Mouse (Mus musculus) adrenal gland, adult 8-10 months (tissue): ENCODE data around the gene BC037034. TPM values are rescaled to one million over a fixed set of nuclear protein-coding genes. Genes with fewer than 3 reads are reported as not detected.
A peak's percentile ranks its signal among the peaks of the same experiment; 100 is the strongest.

Experiments
- DNase-seq: peaks from one replicate; pipeline ENCODE4 v3.0.0; 2022
- total RNA-seq, 4 experiments: library from RNA; stranded (reverse); gene quantifications; 2 replicates each; pipeline ENCODE4 v1.2.4; 2022

BC037034 gene
- 10 to 100 TPM; 22.7 to 48.4 (median 37.4) TPM for total RNA-seq

DNA sequence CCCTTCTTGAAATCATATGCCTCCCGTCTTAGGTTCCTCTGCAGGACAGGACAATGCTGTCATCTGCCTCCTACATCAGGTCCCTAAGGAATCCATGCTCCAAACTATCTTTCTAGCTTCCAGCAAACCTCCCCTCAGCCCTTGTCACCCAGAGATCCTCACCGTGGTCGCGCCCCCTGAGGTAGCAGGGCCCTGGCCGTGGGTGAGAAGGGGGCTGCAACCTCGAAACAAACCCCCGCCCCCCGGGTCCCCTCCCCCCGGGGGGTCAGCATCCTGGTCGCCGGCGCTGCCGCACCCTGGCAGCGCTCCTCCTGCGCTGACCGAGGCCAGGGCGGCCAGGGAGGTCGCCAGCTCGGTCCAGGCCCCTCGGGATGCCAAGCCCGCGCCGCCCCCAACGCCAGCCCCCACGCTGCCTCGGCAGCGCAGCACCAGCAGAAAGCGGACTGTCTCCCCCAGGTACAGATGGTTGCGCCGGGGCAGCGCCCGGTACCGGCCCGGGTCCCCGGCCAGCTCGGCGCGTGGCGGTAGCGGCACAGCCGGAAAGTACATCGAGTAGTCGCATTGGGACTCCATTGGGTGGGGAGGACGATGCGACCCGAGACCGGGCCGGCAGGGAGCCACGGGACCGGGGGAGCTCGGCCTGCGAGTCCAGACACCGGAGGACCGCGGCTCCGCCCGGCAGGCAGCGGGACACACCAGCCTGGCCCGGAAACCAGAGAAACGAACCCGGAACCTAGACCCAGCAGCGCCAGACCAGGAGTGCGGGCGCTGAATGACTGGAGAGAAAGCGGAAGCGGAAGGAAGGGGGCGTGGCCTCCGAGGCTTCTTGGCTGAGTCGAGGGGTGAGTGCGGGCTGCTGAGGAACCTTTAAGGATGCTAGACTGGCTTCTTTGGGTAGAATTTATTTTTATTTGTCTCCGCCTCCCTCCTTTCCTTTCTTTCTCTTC is at the start of gene BC037034:
BC037034 (minus strand) TSS at position 774 of the 947 bp plus-strand sequence.
- DNase-seq, result peak; percentile 89

DNA sequence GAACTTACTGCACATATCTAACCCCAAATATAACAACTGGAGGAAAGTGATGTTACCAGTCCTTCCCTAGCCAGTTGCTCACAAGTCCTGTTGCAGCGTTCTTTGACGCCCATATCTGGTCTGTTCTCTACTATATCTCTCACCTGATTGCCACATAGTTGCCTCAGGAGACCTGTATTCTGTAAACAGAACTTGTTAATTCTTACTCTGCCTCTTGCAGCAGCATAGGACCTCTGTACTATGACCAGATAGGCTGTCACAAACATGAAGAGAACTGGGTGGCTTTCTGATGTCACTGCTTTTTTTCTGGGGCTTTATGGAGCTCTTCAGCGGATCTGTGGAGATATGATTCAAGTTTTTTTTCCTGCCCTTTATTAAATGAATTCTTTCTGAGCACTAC is 49.0 kb upstream of the BC037034 start:
- no peak for DNase-seq

GRCm38 (mm10) chr5:138299613-138300012 is 35.8 kb upstream of the BC037034 start:
- no peak for DNase-seq

DNA sequence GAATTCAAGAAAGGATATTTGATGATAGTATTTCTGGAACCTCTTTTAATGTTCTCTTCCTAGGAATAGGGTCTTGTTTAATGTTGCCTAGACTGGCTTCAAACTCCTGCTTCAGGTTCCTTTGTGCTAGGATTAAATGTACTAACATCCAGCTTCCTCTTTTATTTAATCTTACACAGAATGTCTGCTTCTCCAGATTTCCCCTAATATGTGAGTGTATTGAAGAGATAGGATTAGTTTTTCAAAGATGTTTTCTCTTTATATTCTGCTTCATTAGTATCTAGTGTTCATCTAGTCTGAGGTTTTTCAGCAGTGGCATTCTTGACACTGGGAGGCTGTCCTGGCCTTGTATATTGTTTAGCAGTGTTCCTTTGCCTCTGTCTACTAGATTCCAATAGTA is 30.3 kb upstream of the BC037034 start:
- no peak for DNase-seq

- DNase-seq, result no peak
These were observed 27.8 kb upstream of the BC037034 start for GRCm38 (mm10) chr5:138291638-138292037.

DNA sequence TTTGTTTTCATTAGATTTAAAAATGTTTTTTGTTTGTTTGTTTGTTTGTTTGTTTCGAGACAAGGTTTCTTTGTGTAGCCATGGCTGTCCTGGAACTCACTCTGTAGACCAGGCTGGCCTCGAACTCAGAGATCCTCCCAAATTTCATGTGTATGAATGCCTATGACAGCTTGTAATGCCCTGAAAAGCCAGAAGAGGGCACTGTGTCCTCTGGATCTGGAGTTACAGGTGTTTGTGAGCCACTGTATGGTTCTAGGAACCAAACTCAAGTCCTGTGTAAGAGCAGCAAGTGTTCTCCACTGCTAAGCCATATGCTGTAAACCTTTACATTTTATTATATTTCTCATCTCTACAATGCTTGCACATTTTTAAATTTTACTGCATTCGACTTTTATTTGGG is 24.0 kb upstream of the BC037034 start:
- DNase-seq, result no peak

DNA sequence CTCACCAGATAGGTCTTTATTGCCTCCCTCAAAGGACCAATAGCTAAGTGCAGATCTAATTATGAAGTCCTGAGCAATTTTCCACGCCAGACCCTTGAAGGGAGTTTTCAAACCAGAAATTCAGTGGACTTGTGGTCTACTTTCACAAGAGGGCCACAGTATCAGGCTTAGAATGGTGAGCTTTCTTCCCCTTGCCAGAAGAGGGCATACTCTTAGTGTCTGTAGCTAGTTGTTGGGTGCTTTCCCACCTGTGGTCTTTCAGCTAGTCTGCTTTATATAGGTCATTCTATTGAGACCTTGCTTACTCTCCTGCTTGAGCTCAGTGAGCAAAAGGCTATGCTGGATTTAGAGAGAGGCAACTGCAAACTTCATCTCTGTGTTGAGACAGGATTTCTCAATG is 19.7 kb upstream of the BC037034 start:
- no peak for DNase-seq

DNA sequence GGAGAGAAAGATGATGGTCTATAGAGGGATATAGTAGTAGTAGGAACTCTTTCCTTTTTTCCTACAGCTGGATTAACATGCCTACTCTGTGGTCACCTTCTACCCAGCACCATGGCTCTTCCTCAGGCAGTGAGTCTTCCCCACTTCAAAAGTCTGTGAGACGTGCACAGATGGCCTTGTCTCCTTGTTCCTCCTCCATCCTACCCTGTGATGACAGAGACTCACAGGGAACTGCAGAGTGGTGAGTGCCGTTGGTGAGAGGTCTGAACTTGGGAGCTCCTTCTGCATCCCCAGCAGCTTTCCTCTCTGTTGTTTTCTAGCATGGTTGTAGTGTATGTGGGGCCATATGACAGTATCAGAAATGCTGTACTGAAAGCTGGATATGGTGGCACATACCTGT is 18.0 kb upstream of the BC037034 start:
- DNase-seq, result no peak

DNA sequence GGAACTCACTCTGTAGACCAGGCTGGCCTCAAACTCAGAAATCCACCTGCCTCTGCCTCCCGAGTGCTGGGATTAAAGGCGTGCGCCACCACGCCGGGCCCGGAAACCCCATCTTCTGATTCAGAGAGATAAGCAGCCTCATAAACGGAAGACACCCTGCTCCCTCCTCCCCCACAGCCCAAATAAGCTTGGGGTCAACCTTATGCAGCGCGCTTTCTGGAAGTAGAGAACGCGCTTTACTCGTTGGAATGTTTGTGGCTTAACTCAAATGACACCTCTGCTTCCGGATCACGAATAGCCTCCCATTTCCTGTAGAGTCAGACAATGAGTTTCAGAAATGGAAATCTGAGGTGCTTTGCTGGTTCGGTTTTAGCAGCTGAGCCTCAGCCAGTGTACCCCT is 17.0 kb upstream of the BC037034 start:
- no peak for DNase-seq

GRCm38 (mm10) chr5:138280425-138280768 is 16.6 kb upstream of the BC037034 start:
- DNase-seq, result no peak

DNA sequence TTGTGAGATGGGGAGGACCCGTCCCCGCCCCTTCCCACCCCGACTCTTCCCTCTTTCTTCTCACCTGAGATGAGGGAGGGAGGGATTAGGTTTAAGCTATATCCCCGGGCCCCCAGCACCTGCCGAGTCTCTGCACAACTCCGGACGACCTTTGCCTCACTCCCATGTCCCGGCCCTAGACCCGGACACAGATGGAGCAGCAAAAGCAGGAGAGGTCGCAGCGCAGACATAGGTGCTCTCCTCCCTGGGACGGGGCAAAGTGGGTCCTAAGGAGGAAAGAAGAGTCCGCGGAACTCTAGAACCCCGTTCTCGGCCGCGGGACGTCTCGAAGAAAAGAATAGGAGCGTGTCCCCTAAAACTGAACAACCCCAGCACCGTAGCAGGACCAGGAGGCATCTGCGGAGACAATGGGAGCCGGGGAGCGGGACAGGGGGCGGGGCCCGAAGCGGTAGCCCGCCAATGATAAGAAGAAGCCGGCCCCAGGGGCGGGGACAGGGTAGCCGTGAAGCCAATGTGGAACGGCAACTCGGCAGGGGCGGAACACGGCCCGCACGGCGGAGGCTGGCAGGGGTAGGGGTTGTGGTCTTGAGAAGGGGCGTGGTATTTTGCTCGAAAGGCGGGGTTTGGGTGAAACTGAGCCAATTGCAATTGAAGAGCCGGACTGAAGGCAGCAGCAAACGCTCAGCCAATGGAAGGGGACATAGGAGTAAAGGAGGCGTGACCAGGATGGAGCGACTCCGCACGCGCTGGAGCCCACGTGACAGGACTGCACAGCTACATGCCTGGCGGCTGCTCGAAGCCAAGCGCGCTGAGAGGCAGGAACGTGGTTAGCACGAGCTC is 16.0 kb upstream of the BC037034 start, which contains the start of the genes Gm43720, Gpc2 and Stag3:
Gm43720 (minus strand) TSS at position 374 of the 840 bp plus-strand sequence.
Gpc2 (minus strand) TSS at position 421 of the 840 bp plus-strand sequence.
Stag3 (plus strand) TSS at position 656 of the 840 bp plus-strand sequence.
- DNase-seq, result peak; percentile 78

GRCm38 (mm10) chr5:138277994-138278393 is 14.2 kb upstream of the BC037034 start:
- DNase-seq, result no peak

DNA sequence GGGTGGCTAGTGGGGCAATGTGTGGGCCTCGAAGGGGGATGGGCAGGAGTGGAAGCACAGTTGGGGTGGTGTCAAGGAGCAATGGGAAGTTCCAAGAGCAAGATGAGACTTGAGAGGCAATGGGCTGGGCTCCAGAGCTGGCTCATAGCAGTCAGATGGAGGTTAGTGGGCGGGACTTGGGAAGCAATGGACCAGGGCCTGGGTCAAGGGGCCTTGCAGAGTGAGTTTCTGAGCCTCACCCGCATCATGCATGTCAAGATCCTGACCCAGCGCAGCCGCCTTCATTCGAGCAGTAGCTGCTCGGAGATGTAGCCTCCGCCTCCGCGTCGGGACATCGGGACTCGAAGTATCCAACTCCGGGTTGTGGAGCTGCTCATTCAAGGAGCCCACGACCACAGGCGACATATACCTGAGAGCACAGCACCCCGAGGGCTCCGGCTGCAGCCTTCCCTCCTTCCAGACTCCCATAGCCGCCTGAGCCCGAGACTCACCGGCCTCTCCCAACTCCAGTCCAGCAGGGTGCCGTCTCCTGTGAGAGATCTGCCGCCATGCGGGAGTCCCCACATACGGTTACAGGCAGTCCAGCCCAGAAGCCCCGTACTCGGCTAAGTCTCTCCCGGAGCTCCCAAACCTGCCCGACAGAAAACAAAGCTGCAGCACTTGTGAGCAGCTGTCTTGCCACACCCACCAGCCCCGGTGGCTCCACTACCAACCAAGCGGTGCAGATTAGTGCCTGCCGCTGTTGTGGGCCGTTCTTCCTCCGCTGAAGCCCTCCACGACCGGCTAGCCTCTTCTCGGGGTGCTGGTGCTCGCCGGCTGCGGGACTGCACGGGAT is 11.6 kb upstream of the BC037034 start:
- DNase-seq, result no peak

GRCm38 (mm10) chr5:138274186-138274585 is 10.4 kb upstream of the BC037034 start:
- no peak for DNase-seq

DNA sequence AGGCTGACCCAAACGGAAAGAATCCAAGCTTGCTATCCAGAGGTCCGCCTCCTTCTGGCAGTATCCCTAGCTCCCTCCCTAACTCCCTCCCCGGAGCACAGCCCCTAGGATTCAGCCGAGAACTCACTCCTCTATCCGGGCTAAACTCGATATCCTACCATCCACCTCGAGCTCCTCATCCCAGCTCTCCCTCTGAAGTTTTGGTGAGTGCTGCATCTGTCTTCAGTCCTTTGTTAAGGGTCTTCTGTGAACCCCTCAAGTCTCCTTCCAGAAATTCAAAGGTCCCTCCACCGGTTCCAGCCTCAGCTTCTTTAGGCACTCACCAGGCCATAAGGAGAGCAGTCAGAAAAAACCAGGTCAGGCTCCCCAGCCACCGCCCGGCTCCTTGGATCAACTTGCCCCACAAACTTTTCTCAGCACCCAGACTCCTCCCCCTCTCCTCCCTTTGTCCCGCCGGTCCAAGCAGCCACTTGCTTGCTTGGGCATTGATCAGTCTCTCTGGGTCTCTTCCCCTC is 8.6 kb upstream of the BC037034 start, which contains the start of gene Gal3st4:
Gal3st4 (minus strand) TSS at position 432 of the 515 bp plus-strand sequence.
- no peak for DNase-seq

DNA sequence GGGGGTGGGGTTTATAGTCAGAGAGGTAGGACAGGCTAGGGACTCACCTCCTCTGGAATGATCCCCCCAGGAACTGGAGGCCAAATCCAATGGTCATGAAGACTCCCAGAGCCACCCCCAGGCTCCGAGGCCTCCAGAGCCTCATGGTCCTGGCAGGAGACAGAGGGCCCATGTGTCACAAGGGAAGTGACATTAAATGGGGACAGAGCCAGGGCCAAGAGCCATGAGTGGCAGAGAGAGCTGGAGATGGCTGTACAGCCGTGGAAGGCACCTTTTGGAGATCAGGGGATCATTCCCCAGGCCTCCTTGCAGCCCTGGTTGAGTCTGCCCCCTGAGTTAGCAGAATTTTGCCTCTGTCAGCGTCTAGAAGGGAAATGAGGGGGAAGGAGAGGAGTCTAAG is 7.4 kb upstream of the BC037034 start:
- no peak for DNase-seq

- DNase-seq, result no peak
These were observed 5.1 kb upstream of the BC037034 start for GRCm38 (mm10) chr5:138268980-138269379.

GRCm38 (mm10) chr5:138267114-138267513 is 3.3 kb upstream of the BC037034 start:
- DNase-seq, result no peak

DNA sequence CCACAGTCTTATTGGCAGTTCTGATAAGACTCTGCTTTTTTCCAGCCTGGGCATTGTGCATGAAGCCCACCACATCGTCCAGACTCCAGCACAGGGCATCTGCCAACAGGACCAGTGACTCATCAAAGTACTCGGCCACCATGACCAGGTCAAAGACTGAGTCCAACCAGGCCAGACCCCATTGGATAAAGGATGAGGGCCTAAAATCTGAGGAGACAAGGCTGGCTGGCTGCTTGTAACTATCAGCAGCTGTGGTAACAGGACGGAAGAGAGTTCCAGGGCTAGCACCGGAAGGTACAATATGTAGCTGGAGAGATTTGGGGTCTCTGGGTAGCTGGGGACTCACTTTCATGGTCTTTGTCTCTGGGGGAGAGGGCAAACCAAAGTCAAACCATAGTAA is 1.9 kb upstream of the BC037034 start:
- DNase-seq, result no peak

GRCm38 (mm10) chr5:138264207-138264578 is 360 bp upstream of the BC037034 start:
- no peak for DNase-seq

- no peak for DNase-seq
These were observed 1.1 kb downstream of the BC037034 start for GRCm38 (mm10) chr5:138262582-138263240.
